Mouse (Mus musculus): Measurements from ENCODE around the gene Usp39.

The Usp39 gene

DNA sequence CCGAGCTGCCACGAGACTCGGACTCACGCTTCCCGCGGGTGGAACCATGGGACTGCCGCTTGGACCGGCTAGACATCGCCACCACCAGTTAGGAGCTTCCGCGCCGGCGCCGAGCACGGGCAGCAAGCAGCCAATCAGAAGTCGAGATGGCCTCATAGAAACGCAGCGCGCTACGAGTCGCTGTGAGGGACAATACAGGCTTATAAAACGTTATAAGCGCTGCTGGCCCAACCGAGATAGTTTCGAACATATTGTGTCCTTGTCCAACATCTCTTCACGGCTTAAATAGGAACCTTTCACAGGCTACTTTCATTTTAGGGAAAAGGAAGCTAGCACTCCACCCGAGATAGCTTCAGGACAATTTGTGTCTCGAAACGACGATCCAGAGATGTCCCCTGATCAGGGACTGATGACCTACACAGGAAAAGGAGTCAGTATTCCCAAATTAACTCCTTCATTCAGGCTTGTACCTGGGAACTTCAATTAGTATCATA is at the start of gene Usp39:
TSS of gene Usp39 (minus strand) at position 111 of the 494 bp plus-strand sequence.
- peak; percentile 97 to 98 for DNase-seq

- no peak for DNase-seq
Observed at GRCm38 (mm10) chr6:72392341-72392740, 47.4 kb upstream of the Usp39 start.

- DNase-seq: peak; percentile 94 to 97
Observed at GRCm38 (mm10) chr6:72390795-72391521, 46.0 kb upstream of the Usp39 start.

DNA sequence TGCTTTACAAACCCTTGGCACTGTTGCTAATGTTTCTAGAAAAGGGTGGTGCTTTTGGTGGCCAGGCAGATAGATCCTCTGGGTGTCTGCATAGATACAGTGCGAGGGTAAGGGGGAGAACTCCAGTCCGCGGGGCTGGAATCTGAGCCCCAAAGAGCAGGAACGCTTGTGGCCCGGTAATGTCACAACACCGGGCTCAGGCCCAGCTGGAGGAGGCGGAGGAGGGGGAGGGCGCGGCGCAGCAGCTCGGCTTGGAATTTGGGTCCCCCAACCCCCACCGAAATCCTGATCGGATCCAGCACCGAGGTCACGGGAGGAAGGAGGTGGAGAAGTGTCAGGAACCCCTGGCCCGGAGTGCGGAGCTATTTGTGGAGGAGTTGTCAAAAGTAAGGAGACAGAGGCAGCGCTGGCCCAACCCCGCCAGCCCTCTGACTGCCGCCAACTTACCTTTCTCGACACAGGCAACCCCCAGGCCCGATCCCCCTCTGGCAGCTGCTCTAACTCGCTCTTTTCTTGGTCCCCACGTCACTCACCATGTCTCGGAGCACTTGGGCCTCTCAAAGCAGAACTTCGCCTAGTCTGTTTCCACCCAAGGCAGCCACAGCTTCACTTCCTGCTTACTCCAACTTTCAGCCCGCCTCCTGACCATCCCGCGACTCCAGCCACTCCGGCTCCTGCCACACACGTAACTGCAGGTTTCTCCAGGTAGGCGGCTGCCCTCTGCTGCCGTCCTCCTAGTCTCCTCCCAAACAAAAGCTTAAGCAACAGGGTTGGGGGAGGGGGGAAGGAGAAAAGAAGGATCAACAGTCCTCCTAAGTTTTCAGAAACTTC is 45.2 kb upstream of the Usp39 start, which contains the start of gene Vamp8:
TSS of gene Vamp8 (minus strand) at position 763 of the 831 bp plus-strand sequence.
- DNase-seq: peak; percentile 92 to 96

DNA sequence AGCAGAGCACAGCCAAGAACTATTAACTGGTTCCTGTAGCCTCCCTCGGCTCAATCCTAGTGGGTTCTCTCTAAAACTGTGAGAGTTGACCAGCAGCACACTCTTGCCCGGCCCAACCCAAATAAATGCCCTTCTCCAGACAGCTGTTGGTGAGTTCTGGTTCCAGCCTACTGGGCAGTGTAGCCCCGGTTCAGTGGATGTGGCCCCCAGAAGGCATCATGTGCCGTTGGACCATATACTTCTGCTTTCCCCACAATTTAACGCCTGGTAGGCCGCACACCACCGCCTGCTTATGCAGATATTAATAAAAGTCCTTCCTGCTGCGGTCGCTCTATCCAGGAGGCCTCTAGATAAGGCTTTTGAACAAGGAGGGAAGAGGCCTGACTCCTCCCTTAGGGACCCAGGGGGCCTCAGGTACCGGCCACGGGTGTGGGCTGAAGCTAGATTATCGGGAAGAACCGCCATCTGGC is 44.5 kb upstream of the Usp39 start:
- DNase-seq: peak in 1 of 2 experiments; percentile 53

- DNase-seq: no peak
Observed at GRCm38 (mm10) chr6:72388791-72389329, 43.9 kb upstream of the Usp39 start.

GRCm38 (mm10) chr6:72388266-72388665 is 43.3 kb upstream of the Usp39 start:
- no peak for DNase-seq

DNA sequence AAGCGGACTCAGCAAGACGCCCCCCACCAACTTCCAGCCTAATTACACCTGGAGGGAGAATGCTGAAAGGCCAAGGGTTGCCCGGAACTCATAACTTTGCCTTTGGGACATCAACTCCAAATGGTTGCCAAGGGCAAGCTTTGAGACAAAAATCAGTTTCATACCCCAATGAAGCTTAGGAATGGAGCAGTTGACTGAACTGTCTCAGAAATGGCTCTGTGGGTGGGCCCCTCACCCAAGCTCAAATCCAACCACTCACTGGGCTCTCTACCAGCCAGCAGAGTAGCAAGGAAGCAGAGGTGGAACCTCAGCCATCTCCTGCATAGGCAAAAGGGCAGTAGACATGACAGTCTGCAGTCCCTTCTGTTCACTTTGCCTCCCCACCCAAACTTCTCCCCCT is 42.8 kb upstream of the Usp39 start:
- DNase-seq: no peak

- no peak for DNase-seq
Observed at GRCm38 (mm10) chr6:72386561-72386960, 41.6 kb upstream of the Usp39 start.

DNA sequence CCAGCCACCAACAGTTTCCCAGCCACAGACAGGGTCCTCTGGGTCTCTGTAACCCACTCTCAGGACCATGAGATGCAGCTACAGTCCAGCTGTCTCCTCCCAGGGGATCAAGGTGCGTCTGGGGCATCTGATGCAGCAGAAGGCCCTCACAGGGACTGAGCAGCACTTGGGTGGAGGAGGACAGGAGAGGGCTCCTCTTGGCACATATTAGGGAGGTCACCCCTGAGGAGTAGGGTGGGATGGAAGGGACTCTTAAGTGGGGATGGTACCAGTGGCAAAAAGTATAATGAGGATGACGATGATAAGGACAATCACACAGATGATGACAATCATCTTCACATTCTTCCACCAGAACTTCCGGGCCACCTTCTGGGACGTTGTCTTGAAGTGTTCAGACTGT is 40.3 kb upstream of the Usp39 start:
- DNase-seq: no peak

- no peak for DNase-seq
Observed at GRCm38 (mm10) chr6:72383952-72384351, 39.0 kb upstream of the Usp39 start.

DNA sequence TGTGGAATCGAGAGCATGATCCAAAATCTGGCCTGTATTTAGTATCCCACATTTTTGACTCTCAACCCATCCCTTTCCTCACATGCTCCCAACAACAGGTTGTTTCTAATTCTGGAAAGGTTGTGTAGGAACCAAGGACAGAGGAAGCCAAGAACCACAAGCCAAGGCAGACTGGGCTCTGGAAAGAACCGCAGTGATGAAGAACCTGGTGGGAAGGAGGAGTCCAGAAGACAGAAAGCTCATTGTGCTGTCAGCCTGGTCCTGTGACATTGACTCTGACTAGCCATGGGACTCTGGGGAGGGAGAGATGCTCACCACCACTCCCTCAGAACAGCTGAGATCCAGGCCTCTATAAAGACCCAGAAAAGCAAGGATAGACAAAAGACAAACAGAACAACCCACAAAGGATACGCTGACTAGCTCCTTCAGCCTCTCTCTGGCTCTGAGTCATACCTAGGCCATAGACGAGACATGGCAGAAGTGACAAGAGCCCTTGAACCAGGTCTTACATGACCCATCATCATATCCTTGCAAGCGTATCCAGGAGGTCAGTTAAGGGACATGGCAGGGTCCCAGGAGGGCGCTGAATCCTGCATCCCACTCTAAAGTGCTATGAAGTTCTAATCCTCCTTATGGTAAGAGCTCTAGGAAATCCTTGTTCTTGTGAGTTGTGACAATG is 38.3 kb upstream of the Usp39 start:
- DNase-seq: no peak

DNA sequence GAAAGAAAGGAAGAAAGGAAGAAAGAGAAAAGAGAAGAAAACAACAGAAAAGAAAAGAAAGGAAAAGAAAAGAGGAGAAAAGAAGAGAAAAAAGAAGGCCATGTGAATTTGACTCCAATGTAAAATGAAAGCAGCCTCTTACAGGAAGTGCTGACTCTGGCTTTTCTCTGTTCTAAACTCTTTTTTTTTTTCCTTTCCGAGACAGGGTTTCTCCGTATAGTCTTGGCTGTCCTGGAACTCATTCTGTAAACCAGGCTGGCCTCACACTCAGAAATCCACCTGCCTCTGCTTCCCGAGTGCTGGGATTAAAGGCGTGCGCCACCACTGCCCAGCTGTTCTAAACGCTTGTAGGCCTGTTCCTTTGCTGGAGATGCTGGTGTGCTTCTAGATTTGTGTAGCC is 37.5 kb upstream of the Usp39 start:
- DNase-seq: no peak

DNA sequence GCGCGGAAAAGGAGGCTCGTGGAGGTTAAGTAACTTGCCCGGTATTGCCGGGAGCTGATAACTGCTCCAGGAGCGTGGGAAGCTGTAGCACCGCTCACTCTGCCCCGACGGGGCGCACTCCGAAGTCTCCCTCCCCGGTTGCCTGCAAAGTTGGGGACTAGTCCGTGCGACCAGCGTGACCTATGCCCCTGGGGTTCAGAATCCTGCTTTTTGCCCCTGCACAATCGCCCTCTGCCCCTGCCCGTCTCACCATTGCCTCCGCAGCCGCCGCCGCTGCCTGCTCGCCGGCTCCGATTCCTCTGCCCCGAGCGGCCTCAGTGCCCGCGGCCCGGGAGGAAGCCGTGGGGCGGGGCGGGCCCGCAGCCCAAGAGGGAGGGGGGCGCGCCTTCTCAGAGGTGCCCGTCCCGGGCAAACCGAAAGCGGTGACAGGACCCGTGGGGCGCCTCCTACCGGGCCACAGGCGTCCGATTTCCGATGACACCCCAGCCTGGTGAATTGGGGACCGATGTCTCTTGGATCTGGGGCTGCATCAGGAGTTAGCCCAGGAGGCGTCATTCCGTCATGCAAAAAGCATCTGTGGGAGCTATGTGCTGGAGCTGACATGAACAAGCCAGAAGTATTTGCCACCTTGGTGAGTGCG is 35.3 kb upstream of the Usp39 start, which contains the start of gene Vamp5:
TSS of gene Vamp5 (minus strand) at position 338 of the 640 bp plus-strand sequence.
- DNase-seq: peak; percentile 89 to 94

DNA sequence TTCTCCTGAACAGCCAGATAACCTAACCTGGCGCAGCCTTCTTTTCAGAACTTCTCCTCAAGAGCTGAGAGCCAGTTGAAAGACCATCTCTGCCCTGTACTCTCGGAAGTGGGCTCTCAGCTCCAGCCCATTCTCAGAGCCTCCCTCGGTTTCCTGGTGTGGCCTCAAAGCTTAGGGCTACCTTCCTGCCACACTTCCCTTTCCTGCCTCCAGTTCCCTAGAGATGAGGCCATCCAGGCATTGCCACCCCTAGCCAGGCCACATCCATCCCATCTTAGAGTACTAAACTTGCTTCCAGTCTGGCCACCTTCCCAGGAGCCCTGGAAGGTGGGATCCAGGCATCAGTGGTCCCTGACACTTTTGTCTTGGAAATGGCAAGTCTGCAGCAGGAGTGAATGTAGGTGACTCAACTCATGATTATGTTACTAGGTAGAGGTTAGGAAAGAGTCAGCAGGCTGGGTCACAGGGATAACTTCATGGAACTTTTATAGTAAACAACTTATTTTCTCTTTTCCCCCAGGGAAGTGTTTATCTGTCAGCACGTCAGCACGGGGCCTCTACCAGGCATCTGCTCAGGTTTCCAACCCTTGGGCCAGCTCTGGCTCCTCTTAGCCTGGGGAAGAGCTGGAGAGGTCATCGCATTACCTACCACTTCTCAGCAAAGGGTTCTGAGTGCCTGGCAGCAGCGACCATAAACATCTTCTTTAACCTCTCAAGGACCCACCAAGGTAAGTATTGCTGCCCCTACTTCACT is 34.6 kb upstream of the Usp39 start:
- DNase-seq: peak; percentile 48 to 71

DNA sequence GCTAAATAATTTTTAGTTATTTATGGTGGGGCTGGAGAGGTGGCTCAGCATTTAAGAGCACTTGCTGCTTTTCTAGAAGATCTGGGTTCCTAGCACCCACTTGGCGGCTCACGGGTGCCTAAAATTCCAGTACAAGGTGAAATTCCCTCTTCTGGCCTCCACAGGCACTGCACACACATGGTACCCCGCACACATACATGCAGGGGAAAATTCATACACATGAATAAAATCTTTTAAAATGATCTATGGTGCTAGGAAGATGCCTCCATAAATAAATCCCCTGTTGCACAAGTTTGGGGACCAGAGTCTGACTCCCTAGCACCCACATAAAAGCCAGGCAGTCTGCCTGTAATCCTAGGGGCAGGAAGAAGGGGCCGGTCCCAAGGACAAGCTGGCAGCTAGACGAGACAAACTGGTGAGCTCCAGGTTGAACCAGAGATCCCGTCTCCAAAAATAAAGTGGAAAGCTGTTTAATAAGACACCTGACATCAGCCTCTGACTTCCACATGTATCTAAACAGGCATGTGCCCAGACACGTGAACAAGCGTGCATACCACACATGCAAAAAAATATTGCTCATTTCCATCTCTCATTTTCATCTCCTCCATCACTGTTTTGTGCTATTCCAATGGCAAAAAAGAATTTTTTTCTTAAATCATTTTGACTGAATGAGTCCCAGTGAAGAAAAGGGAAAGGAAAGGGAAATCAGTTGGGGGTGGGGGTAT is 33.7 kb upstream of the Usp39 start:
- no peak for DNase-seq

DNA sequence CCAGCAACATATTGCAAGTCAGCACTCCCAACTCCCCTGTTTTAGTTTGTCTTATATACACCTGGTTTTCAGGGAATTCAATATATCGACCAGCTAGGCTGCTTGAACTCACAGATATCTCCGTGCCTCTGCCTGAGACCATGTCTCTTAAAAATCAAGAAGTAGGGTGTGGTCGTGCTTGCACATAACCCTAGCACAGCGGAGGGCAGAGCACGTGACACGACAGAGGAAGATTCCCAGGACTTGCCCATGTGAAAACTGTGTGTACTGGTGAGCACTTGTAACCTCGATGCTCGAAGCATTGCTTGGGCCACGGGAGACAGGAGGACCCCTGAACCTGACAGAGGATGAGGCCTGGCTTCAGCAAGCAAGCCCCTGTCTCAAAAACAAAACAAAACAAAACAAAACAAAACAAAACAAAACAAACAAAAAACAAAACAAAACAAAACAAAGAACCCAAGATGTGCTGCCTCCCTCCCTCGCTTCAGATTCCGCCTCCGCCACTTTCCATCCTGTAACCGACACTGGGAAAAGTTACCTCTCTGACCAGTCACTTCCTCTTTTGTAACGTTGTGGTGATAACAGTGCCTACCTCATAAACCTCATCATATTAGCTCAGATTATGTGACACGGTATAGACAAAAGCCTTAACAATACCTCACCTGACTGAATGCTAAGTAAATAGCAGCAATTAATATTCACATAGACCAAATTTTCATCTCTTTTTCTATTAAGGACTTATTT is 30.0 kb upstream of the Usp39 start:
- DNase-seq: no peak

GRCm38 (mm10) chr6:72374206-72374605 is 29.2 kb upstream of the Usp39 start:
- DNase-seq: peak in 1 of 2 experiments; percentile 43

GRCm38 (mm10) chr6:72373184-72373583 is 28.2 kb upstream of the Usp39 start:
- DNase-seq: peak; percentile 51 to 76

- DNase-seq: no peak
Observed at GRCm38 (mm10) chr6:72371571-72371970, 26.6 kb upstream of the Usp39 start.

Measured in kidney, postnatal 25 days (tissue).